Mouse (Mus musculus) duodenum, adult 2 months (tissue): Measurements from ENCODE around the gene Abhd8. TPM values are rescaled to one million over a fixed set of nuclear protein-coding genes. Genes with fewer than 3 reads are reported as not detected.

Source experiments
- polyA plus RNA-seq: library from polyadenylated mRNA; depleted of rRNA; stranded (reverse); fragments of >200 nt; gene quantifications from 2 replicates; pipeline ENCODE4 v1.2.3, GENCODE M21; 2012; ENCODE audit warnings: low replicate concordance; rRNA removed

Gene Abhd8
- polyA plus RNA-seq: 17.3 and 22.0 TPM in 2 replicates

DNA sequence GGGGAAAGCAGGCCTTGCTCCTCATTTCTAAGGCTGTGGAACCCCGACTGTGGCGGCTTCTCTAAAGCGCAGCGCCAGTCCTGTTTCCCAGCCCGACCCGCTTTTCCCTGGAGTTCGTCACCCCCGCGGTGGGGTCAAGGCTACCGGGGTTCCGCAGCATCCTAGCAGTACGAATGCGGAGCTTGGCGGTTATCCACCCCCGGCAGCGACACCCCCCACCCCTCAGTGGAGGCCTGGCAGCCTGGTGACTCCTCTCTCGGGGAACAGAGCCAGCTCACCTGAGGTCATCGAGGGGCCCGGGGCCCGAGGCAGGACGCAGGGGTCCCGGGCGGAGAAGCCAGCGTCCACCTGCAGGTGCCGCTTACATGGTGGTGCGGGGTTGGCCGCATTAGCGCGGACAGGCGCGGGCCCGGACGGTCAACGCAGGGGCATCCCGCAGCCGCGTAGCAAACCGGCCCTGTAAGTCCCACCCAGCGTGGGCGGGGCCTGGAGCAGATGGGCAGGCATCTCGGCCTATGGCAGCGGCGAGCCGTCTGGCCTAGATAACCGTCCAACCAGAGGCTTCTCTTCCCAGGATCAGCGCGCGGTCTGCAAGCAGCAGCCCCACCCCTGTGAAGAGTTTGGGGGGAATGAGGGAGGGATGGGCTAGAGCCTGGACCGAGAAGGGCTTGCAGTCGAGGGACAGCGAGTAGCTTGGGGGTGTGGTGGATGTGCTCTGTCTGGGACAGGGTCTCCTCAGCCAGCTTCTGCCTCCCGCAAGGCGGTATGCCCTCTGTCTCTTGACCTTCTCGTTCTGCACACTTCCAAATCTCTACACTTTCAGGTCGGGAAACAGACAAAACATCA, at the start of gene Abhd8:
Gene Abhd8 (minus strand): TSS at position 468 of the 846 bp plus-strand sequence.

DNA sequence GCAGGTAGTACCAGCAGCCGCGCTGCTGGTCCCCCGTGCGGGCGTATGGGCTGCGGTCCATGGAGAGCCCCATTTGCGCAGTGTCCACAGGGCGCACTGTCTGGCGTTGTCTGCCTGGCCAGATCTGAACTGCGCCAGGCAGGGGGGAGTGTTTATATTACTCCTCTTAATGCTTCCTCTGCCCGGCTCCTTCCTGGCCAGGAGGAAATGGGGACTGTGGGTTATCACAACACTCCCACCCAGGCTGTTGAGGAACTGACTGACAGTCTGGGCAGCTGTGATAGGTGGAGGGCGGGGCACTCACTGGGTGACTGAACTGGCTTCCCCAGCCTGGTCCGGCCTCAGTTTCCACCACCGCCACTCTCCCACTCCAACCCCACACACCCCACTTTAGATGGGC, 48.2 kb upstream of the Abhd8 start, which contains the start of gene Plvap:
Gene Plvap (minus strand): TSS at position 109 of the 400 bp plus-strand sequence.

GRCm38 (mm10) chr8:71487691-71488445, 24.4 kb upstream of the Abhd8 start, which contains the start of gene Gtpbp3:
TSS of gene Gtpbp3 (plus strand) at chr8:71488103.

GRCm38 (mm10) chr8:71485142-71486135, 22.0 kb upstream of the Abhd8 start, which contains the start of gene Ano8:
TSS of gene Ano8 (minus strand) at chr8:71485963.

GRCm38 (mm10) chr8:71468916-71469315, 5.5 kb upstream of the Abhd8 start, which contains the start of gene Dda1:
TSS of gene Dda1 (plus strand) at chr8:71469199.

DNA sequence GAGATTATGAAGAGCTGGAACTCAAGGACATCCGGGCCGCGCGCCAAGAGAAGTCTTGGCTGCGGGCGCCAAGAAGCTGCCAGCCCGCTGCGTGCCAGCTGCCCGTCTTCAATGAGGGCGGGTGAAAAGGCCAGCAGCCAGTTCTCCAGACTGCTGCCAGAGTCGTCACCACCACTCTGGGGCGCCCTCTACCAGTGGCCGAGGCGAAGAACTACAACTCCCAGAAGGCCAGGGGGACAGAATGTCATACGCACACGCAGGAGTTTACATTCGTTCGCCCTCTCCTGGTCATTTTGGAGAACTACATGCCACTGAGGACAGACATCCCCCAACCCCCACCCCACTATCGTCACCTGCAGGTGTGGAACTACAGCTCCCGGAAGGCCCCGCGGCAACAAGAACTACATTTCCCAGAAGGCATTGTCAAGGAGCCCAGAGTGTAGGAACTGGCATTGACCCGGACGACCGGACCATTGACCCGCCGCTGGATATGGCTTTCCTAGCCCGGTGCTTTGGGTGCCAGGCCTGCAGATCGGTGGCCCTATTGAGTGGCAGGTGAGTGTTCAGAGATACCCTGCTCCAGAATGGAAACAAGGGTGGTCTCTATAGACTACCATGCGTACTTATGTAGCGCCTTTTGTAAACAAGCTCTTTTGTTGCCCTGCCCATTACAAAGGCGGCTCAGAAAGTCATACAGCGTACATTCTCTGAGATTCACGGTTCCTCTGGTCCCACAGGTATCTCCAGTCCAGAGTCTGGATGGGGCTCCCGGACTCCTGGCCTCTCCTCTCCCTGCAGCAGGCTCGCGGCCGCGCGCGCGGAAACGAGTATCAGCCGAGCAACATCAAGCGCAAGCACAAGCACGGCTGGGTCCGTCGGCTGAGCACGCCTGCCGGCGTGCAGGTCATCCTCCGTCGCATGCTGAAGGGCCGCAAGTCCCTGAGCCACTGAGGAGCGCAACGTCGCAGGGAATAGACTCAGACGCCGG, 1.4 kb upstream of the Abhd8 start, which contains the start of gene Mrpl34:
Gene Mrpl34 (plus strand): TSS at position 447 of the 988 bp plus-strand sequence.

Other genes with a start within 250 kb of the Abhd8 start
- 15.1 and 23.4 TPM in 2 replicates for gene Myo9b, start 190.9 kb downstream of the Abhd8 start, polyA plus RNA-seq
- gene Haus8, start 190.7 kb downstream of the Abhd8 start, polyA plus RNA-seq: 3.6 and 4.1 TPM in 2 replicates
- gene Use1, start 96.8 kb downstream of the Abhd8 start, polyA plus RNA-seq: 51.2 and 55.3 TPM in 2 replicates
- gene Ocel1, start 92.4 kb downstream of the Abhd8 start, polyA plus RNA-seq: 25.0 and 66.9 TPM in 2 replicates
- gene Nr2f6, start 81.7 kb downstream of the Abhd8 start, polyA plus RNA-seq: 313 and 643 TPM in 2 replicates
- gene Ushbp1, start 67.9 kb downstream of the Abhd8 start, polyA plus RNA-seq: 9.5 TPM in 2 replicates
- 102 and 106 TPM in 2 replicates for gene Babam1, start 66.8 kb downstream of the Abhd8 start, polyA plus RNA-seq
- gene Ankle1, start 57.6 kb downstream of the Abhd8 start, polyA plus RNA-seq: 12.8 and 20.1 TPM in 2 replicates
- gene Mrpl34, start 1.3 kb upstream of the Abhd8 start, polyA plus RNA-seq: 268 and 285 TPM in 2 replicates
- gene Dda1, start 5.5 kb upstream of the Abhd8 start, polyA plus RNA-seq: 83.6 and 99.3 TPM in 2 replicates
- 19.4 and 25.4 TPM in 2 replicates for gene Ano8, start 22.3 kb upstream of the Abhd8 start, polyA plus RNA-seq
- gene Gtpbp3, start 24.4 kb upstream of the Abhd8 start, polyA plus RNA-seq: 29.5 and 30.2 TPM in 2 replicates
- 270 and 394 TPM in 2 replicates for gene Plvap, start 48.1 kb upstream of the Abhd8 start, polyA plus RNA-seq
- gene Ccdc194, start 62.1 kb upstream of the Abhd8 start, polyA plus RNA-seq: not detected in 2 replicates
- 119 and 255 TPM in 2 replicates for gene Bst2, start 73.8 kb upstream of the Abhd8 start, polyA plus RNA-seq
- gene Mvb12a, start 79.3 kb upstream of the Abhd8 start, polyA plus RNA-seq: 159 and 312 TPM in 2 replicates
- 0.50 and 1.4 TPM in 2 replicates for gene Tmem221, start 95.2 kb upstream of the Abhd8 start, polyA plus RNA-seq
- gene Nxnl1, start 102.9 kb upstream of the Abhd8 start, polyA plus RNA-seq: not detected in 2 replicates
- gene Slc27a1, start 105.2 kb upstream of the Abhd8 start, polyA plus RNA-seq: 28.3 and 40.4 TPM in 2 replicates
- gene Pgls, start 128.5 kb upstream of the Abhd8 start, polyA plus RNA-seq: 210 and 420 TPM in 2 replicates
- 1.6 and 3.1 TPM in 2 replicates for gene Fam129c, start 134.0 kb upstream of the Abhd8 start, polyA plus RNA-seq
- gene Colgalt1, start 147.3 kb upstream of the Abhd8 start, polyA plus RNA-seq: 59.6 and 62.5 TPM in 2 replicates
- gene Unc13a, start 208.1 kb upstream of the Abhd8 start, polyA plus RNA-seq: 0.39 and 1.9 TPM in 2 replicates
- 14.8 and 17.5 TPM in 2 replicates for gene Jak3, start 212.6 kb upstream of the Abhd8 start, polyA plus RNA-seq
- 24.2 and 26.5 TPM in 2 replicates for gene Insl3, start 225.6 kb upstream of the Abhd8 start, polyA plus RNA-seq
- 227 and 269 TPM in 2 replicates for gene B3gnt3, start 238.1 kb upstream of the Abhd8 start, polyA plus RNA-seq